Mouse (Mus musculus): ENCODE data around the gene Tubg2. TPM values are rescaled to one million over a fixed set of nuclear protein-coding genes. Genes with fewer than 3 reads are reported as not detected.

Gene Tubg2
- total RNA-seq, 4 experiments from 2014 or later = 32.9 to 43.5 (median 38.2) TPM

GRCm38 (mm10) chr11:101176933-101177773 is 21.4 kb downstream of the Tubg2 start:
- peak in 1 of 2 experiments; percentile 77 for DNase-seq (ENCODE audit: low spot score in 2 of 2)

GRCm38 (mm10) chr11:101178061-101179058 is 22.7 kb downstream of the Tubg2 start:
- DNase-seq (ENCODE audit: low spot score in 2 of 2) = no peak

- DNase-seq (ENCODE audit: low spot score in 2 of 2) = no peak
Measured at GRCm38 (mm10) chr11:101179306-101179705, 23.6 kb downstream of the Tubg2 start.

- no peak for DNase-seq (ENCODE audit: low spot score in 2 of 2)
Measured at GRCm38 (mm10) chr11:101180261-101180660, 24.6 kb downstream of the Tubg2 start.

- DNase-seq (ENCODE audit: low spot score in 2 of 2) = peak in 1 of 2 experiments; percentile 55
Measured at GRCm38 (mm10) chr11:101180846-101181740, 25.4 kb downstream of the Tubg2 start.

- DNase-seq (ENCODE audit: low spot score in 2 of 2) = no peak
Measured at GRCm38 (mm10) chr11:101181961-101182360, 26.3 kb downstream of the Tubg2 start.

- no peak for DNase-seq (ENCODE audit: low spot score in 2 of 2)
Measured at GRCm38 (mm10) chr11:101182771-101183517, 27.2 kb downstream of the Tubg2 start.

- no peak for DNase-seq (ENCODE audit: low spot score in 2 of 2)
Measured at GRCm38 (mm10) chr11:101184984-101185383, 29.3 kb downstream of the Tubg2 start.

- DNase-seq (ENCODE audit: low spot score in 2 of 2) = no peak
Measured at GRCm38 (mm10) chr11:101185441-101185840, 29.7 kb downstream of the Tubg2 start.

GRCm38 (mm10) chr11:101186526-101187247 is 31.0 kb downstream of the Tubg2 start:
- DNase-seq (ENCODE audit: low spot score in 2 of 2) = no peak

GRCm38 (mm10) chr11:101187541-101187940 is 31.8 kb downstream of the Tubg2 start:
- no peak for DNase-seq (ENCODE audit: low spot score in 2 of 2)

- no peak for DNase-seq (ENCODE audit: low spot score in 2 of 2)
Measured at GRCm38 (mm10) chr11:101188166-101188805, 32.6 kb downstream of the Tubg2 start.

GRCm38 (mm10) chr11:101189495-101190180 is 33.9 kb downstream of the Tubg2 start:
- peak; percentile 56 to 83 for DNase-seq (ENCODE audit: low spot score in 2 of 2)

GRCm38 (mm10) chr11:101190181-101190912 is 34.6 kb downstream of the Tubg2 start:
- DNase-seq (ENCODE audit: low spot score in 2 of 2) = no peak

GRCm38 (mm10) chr11:101190913-101191907 is 35.5 kb downstream of the Tubg2 start:
- peak in 1 of 2 experiments; percentile 38 for DNase-seq (ENCODE audit: low spot score in 2 of 2)

GRCm38 (mm10) chr11:101191919-101192470 is 36.3 kb downstream of the Tubg2 start:
- DNase-seq (ENCODE audit: low spot score in 2 of 2) = no peak

All from layer of hippocampus, adult 8-10 months (tissue).